Mouse (Mus musculus) erythroblast, embryonic 14.5 days (primary cell): ENCODE results near the gene Pwp1. TPM values are rescaled to one million over a fixed set of nuclear protein-coding genes. Genes with fewer than 3 reads are reported as not detected.

ENCODE experiments used
- H3K27me3 ChIP-seq: 2 replicates; pipeline ENCODE4 v1.6.1; 2012; ENCODE audit warnings: inconsistent platforms; ENCODE audit not compliant: control insufficient read depth
- H3K36me3 ChIP-seq: 2 replicates; pipeline ENCODE4 v1.6.1; 2012; ENCODE audit warnings: mild to moderate bottlenecking, inconsistent platforms; ENCODE audit not compliant: control insufficient read depth
- H3K4me1 ChIP-seq: 2 replicates; pipeline ENCODE4 v1.6.1; 2012; ENCODE audit warnings: inconsistent platforms; ENCODE audit not compliant: control insufficient read depth
- H3K4me3 ChIP-seq: replicated peaks from 2 replicates; pipeline ENCODE3; 2012; ENCODE audit warnings: moderate library complexity, mild to moderate bottlenecking, inconsistent platforms
- H3K9me3 ChIP-seq: 2 replicates; pipeline ENCODE4 v1.6.1; 2012; ENCODE audit warnings: low read length, inconsistent platforms, mixed read lengths; ENCODE audit not compliant: control insufficient read depth
- GATA1 ChIP-seq: IDR thresholded peaks from 2 replicates; pipeline ENCODE4 v1.6.1; 2012; ENCODE audit warnings: low read length, inconsistent platforms, mixed read lengths
- TAL1 ChIP-seq: IDR thresholded peaks from 3 replicates; pipeline ENCODE4 v1.6.1; 2012; ENCODE audit warnings: low read length, inconsistent platforms, mixed read lengths
- polyA plus RNA-seq: library from polyadenylated mRNA; stranded (reverse); fragments of >175 nt; gene quantifications from 2 replicates; pipeline ENCODE4 v1.2.3, GENCODE M21; 2012

Gene Pwp1
- polyA plus RNA-seq, 1 experiment, result 0.83 TPM

DNA sequence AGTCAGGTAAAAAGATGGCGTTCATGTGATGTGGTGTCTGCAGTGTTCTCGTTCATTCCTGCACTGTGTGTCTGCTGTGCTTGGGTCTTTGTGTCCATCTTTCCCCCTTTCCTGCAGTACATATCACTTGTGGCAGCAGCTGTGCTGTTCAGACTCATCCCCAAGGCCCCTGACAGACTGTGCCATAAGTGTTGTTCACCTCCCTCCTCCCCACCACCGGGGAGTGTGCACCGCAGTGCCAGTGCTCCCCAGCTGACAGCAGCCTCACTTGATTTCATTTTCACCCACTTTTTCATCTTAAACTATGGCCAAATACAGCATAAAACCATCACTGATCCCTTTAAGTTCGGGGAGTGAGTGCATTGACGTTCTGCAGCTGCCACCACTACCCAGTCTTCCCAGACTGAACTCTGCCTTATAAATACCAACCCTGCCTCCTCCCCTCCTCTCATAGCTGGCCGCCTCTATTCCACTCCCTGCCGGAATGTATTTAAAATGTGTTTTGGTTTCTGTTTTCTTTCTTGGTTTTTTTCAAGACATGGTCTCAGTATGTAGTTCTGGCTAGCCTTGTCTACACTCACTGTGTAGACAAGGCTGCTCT is 50.7 kb downstream of the Pwp1 start:
- no peak overlapping the region for H3K4me3 ChIP-seq

DNA sequence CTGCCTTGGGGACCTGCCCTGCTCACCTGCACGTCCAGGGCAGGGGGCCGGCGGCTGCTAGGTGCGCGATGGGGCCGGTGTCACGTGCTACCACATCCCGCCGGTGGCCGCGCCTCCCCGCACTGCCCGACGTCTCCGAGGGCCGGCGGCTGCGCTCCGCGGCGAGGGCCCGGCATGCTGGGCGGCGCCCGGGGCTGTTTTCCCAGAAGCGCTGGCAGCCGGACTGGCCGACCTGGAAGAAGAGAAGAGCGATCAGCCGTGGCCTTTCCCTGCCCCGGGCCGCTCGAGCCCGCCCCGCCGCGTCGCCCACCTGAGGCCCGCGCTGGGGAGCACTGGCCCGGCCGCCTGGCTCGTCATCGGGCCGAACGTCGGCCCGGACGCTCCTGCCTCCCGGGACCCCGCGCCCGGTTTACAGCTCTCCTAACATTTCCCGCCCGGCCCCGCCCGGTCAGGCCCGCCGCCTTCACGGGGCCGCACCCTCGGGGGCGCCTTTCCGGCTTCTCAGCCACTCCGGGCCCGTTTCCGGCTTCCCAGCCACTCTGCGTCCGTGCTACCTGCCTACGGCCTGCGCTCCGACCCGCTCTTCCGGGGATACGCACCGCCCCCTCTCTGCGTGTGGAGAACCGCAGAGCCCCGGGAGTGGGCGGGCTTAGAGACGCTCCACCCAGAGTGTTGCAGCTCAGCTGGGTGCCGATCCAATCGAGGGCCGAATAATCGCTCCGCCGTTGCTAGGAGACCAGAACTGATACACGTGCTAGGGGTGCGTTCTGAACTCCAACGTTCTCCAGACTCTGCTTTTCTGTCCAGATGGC is 87.4 kb downstream of the Pwp1 start, which contains the start of gene Prdm4:
Gene Prdm4 (minus strand): TSS at position 645 of the 812 bp plus-strand sequence.
- peaks cover 34% of the 10 kb centered on the region for H3K4me1 ChIP-seq
- peak within 1 kb of the TSS; percentile 91 for H3K4me3 ChIP-seq
- H3K27me3 ChIP-seq, result peaks cover 8% of the 10 kb centered on the region
- H3K9me3 ChIP-seq, result no peaks in the 10 kb centered on the region
- H3K36me3 ChIP-seq, result peaks cover 32% of the 10 kb centered on the region
- TF ChIP-seq TAL1 (no peak), GATA1 (no peak)

More for the DNA sequence above, 50.7 kb downstream of the Pwp1 start:
- no peak for TF ChIP-seq TAL1
- TF ChIP-seq GATA1, result no peak
- Histone ChIP-seq H3K27me3 (no peaks in the 10 kb centered on the region), H3K4me1 (no peaks in the 10 kb centered on the region), H3K36me3 (peaks cover 89% of the 10 kb centered on the region), H3K9me3 (no peaks in the 10 kb centered on the region)

DNA sequence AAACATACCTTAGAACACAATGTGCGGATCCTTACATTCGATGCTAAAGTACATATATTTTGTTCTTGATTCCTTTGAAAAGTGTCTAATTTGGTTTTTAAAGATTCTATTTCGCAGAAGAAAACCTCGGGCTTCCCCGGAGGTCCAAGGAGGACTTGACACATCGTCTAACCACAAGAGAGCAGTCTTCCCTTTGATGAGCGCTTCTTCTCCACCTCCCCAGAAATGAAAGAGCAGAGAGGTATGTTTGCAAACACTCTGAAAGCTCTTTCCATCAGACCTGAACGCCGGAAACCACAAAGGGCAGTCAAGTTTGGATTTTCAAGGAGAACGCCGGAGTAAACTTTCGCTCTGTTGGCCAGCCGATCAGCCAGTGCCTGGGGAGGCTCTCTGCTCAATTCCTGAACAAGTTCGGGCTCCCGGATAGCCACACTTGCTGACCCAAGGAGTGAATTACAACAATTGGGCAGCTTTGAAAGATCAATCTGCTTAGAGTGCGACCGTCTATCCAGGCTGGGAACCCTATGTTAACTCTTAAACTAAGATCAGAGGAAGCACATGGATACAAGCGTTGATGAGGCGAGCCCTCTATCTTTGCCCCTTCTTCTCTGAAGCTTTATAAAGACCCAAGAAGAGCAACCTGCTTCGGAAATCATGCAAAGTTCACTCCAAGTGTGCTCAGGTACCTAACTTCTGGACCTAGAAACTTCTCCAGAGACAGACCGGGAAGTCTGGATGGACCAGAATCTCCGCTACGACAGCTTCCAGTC is 98.6 kb downstream of the Pwp1 start, which contains the start of gene Ascl4:
Gene Ascl4 (plus strand): TSS at position 6 of the 770 bp plus-strand sequence.
- Histone ChIP-seq H3K4me1 (peaks cover 4% of the 10 kb centered on the region), H3K9me3 (peaks cover 3% of the 10 kb centered on the region; the same call in 1 of the 2 replicates), H3K36me3 (no peaks in the 10 kb centered on the region), H3K4me3 (peak within 1 kb of the TSS; percentile 45), H3K27me3 (peaks cover 59% of the 10 kb centered on the region)
- TF ChIP-seq TAL1 (no peak), GATA1 (no peak)

DNA sequence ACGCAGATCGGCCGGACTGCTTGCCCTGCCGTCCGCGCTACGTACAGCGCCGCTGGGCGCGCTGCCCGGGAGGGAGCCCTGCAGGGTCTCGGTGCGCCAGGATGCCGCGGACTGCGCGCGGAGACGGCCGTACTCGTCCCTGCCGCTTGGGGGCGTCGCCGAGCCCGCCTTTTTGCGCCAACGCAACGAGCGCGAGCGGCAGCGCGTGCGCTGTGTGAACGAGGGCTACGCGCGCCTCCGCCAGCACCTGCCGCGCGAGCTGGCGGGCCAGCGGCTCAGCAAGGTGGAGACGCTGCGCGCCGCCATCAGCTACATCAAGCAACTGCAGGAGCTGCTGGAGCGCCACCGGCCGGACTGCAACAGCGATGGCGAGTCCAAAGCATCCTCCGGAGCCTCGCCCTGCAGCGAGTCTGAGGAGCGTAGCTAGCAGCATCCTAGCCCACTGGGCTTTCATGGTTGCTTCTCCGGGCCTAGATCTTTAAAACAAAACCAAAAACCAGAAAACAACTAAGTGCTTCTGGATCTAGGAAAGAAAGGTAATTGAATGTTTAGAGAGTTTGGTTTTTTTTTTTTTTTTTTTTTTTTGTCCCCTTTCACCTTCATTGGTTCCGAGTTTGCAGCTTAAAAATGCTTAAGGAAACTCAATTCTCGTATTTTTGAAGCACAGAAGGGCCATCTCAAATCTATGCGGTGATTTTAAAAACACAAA is 99.4 kb downstream of the Pwp1 start:
- peaks cover 54% of the 10 kb centered on the region for H3K27me3 ChIP-seq
- H3K36me3 ChIP-seq, result no peaks in the 10 kb centered on the region
- no peak for TF ChIP-seq TAL1
- no peak for TF ChIP-seq GATA1
- peaks cover 4% of the 10 kb centered on the region for H3K4me1 ChIP-seq
- peak overlapping the region; percentile 45 for H3K4me3 ChIP-seq
- peaks cover 3% of the 10 kb centered on the region; the same call in 1 of the 2 replicates for H3K9me3 ChIP-seq

DNA sequence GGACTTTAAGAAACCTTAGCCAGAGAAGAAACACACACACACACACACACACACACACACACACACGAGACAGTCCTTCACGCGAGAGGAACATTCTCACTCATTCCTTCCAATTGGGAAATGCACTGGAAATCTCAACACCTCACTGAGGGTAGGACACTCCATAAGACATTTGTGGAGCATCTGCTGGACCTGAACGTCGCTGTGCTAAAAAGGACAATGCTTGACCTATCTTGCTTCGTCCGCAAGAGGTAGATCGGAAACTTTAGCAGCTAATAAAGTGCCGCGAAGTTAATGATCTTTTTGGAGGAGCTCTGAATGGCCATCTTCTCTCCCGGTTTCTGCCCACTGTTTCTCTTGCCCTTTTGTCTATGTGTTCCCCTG is 99.9 kb downstream of the Pwp1 start:
- Histone ChIP-seq H3K36me3 (no peaks in the 10 kb centered on the region), H3K4me3 (no peak overlapping the region), H3K9me3 (peaks cover 3% of the 10 kb centered on the region; the same call in 1 of the 2 replicates), H3K27me3 (peaks cover 50% of the 10 kb centered on the region), H3K4me1 (peaks cover 4% of the 10 kb centered on the region)
- TF ChIP-seq GATA1 (no peak), TAL1 (no peak)

DNA sequence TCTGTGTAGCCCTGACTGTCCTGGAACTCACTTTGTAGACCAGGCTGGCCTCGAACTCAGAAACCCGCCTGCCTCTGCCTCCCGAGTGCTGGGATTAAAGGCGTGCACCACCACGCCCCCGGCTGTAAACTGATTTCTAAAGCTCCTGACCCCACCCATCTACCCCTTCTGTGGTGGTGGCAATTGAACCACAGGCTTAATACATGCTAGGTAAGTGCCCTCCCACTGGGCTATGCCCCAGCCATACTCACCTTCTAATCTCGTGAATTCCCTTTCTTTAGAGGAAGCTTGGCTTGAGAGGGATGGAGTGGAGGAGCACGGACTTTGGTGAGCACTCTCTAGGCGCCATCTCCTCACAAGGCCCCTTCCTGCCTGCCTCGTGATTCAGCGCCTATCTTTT is 100.7 kb downstream of the Pwp1 start:
- peaks cover 48% of the 10 kb centered on the region for H3K27me3 ChIP-seq
- TF ChIP-seq TAL1 (no peak), GATA1 (no peak)

DNA sequence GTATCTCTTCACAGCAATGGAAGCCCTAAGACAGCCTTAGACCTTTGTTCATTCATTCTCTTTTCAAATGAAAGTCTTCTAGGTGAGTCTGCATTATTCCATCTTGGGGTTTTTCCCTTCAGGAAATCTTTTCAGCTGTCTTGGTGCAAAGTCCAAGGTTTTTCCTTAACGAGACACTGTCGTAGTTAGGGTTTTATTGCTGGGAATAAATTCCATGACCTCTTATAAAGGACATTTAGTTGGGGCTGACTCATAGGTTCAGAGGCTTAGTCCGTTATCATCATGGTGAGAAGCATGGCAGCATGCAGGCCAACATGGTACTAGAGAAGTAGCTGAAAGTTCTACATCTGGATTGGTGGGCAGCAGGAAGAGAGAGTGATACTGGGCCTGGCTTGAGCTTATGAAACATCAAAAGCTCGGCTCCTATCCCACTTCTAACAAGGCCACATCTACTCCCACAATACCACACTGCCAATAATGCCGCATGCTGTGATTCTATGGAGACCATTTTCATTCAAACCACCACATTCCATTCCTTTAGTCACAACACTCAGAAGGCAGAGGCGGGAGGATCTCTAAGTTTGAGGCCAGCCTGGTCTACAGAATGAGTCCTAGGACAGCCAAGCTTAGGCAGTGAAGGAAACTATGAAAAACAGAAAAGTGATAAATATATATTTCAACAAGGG is 107.1 kb downstream of the Pwp1 start:
- Histone ChIP-seq H3K4me1 (no peaks in the 10 kb centered on the region), H3K36me3 (peaks cover 52% of the 10 kb centered on the region), H3K27me3 (no peaks in the 10 kb centered on the region), H3K9me3 (no peaks in the 10 kb centered on the region), H3K4me3 (no peak overlapping the region)
- TF ChIP-seq TAL1, result no peak
- no peak for TF ChIP-seq GATA1

More for the DNA sequence above, 100.7 kb downstream of the Pwp1 start:
- Histone ChIP-seq H3K4me1 (peaks cover 4% of the 10 kb centered on the region), H3K4me3 (no peak overlapping the region), H3K9me3 (peaks cover 3% of the 10 kb centered on the region; the same call in 1 of the 2 replicates), H3K36me3 (no peaks in the 10 kb centered on the region)

Other genes starting within 250 kb of the Pwp1 start
- gene Prdm4, start 87.6 kb downstream of the Pwp1 start, polyA plus RNA-seq, result 0.51 and 0.54 TPM in 2 replicates
- gene Ascl4, start 98.2 kb downstream of the Pwp1 start, polyA plus RNA-seq, result not detected in 2 replicates
- gene Rtcb, start 128.3 kb downstream of the Pwp1 start, polyA plus RNA-seq, result 2.2 and 2.4 TPM in 2 replicates
- gene Bpifc, start 182.4 kb downstream of the Pwp1 start, polyA plus RNA-seq, result not detected in 2 replicates
- gene Fbxo7, start 192.5 kb downstream of the Pwp1 start, polyA plus RNA-seq, result 11.6 and 14.1 TPM in 2 replicates